Mouse (Mus musculus): ENCODE data around the gene Tcf7l1. TPM values are rescaled to one million over a fixed set of nuclear protein-coding genes. Genes with fewer than 3 reads are reported as not detected.

Tcf7l1 gene
- polyA plus RNA-seq, 1 experiment from 2014 or later = 31.5 TPM

GRCm38 (mm10) chr6:72684260-72684805, 104.7 kb downstream of the Tcf7l1 start:
- ATAC-seq (ENCODE audit: low FRiP score, low TSS enrichment) = no peak
- WGBS = 66% methylated on average over 4 of the region's 4 CpGs
- no peaks in the 10 kb centered on the region for H3K36me3 ChIP-seq (ENCODE audit: insufficient read depth, low read length)

GRCm38 (mm10) chr6:72682238-72682637, 106.8 kb downstream of the Tcf7l1 start:
- ATAC-seq (ENCODE audit: low FRiP score, low TSS enrichment) = no peak
- Histone ChIP-seq H3K27me3 (ENCODE audit: insufficient read depth, low read length) (no peaks in the 10 kb centered on the region), H3K27ac (ENCODE audit: low read length) (peak overlapping the region; percentile 57), H3K9me3 (ENCODE audit: low read length) (no peaks in the 10 kb centered on the region), H3K36me3 (ENCODE audit: insufficient read depth, low read length) (no peaks in the 10 kb centered on the region), H3K4me3 (ENCODE audit: low read length) (no peak overlapping the region), H3K4me2 (replicated peaks; ENCODE audit: low read depth, low read length) (no peak overlapping the region), H3K9ac (replicated peaks; ENCODE audit: low read length) (no peak overlapping the region), H3K4me1 (ENCODE audit: insufficient read depth, low read length) (peaks cover 73% of the 10 kb centered on the region)
- 6% methylated on average over 4 of the region's 4 CpGs for WGBS

More at GRCm38 (mm10) chr6:72684260-72684805, 104.7 kb downstream of the Tcf7l1 start:
- peak overlapping the region; percentile 59; the same call in 1 of the 2 replicates for H3K27ac ChIP-seq (ENCODE audit: low read length)
- H3K4me2 ChIP-seq (replicated peaks; ENCODE audit: low read depth, low read length) = no peak overlapping the region
- no peaks in the 10 kb centered on the region for H3K27me3 ChIP-seq (ENCODE audit: insufficient read depth, low read length)
- H3K9me3 ChIP-seq (ENCODE audit: low read length) = no peaks in the 10 kb centered on the region
- no peak overlapping the region for H3K9ac ChIP-seq (replicated peaks; ENCODE audit: low read length)
- peaks cover 52% of the 10 kb centered on the region for H3K4me1 ChIP-seq (ENCODE audit: insufficient read depth, low read length)
- H3K4me3 ChIP-seq (ENCODE audit: low read length) = no peak overlapping the region

GRCm38 (mm10) chr6:72680936-72681335, 108.1 kb downstream of the Tcf7l1 start:
- H3K27me3 ChIP-seq (ENCODE audit: insufficient read depth, low read length) = no peaks in the 10 kb centered on the region
- no peak for ATAC-seq (ENCODE audit: low FRiP score, low TSS enrichment)
- H3K4me3 ChIP-seq (ENCODE audit: low read length) = no peak overlapping the region
- H3K27ac ChIP-seq (ENCODE audit: low read length) = peak overlapping the region; percentile 66; the same call in 1 of the 2 replicates
- H3K36me3 ChIP-seq (ENCODE audit: insufficient read depth, low read length) = no peaks in the 10 kb centered on the region
- no peak overlapping the region for H3K9ac ChIP-seq (replicated peaks; ENCODE audit: low read length)
- WGBS = 39% methylated on average over 9 of the region's 9 CpGs
- H3K4me1 ChIP-seq (ENCODE audit: insufficient read depth, low read length) = peaks cover 84% of the 10 kb centered on the region
- no peaks in the 10 kb centered on the region for H3K9me3 ChIP-seq (ENCODE audit: low read length)
- no peak overlapping the region for H3K4me2 ChIP-seq (replicated peaks; ENCODE audit: low read depth, low read length)

GRCm38 (mm10) chr6:72678631-72679030, 110.4 kb downstream of the Tcf7l1 start:
- no peaks in the 10 kb centered on the region for H3K36me3 ChIP-seq (ENCODE audit: insufficient read depth, low read length)
- 0 out of 2 replicates have a peak overlapping the region, but pooled peaks have one; percentile 6 for H3K9ac ChIP-seq (replicated peaks; ENCODE audit: low read length)
- WGBS = 20% methylated on average over 9 of the region's 9 CpGs
- peak overlapping the region; percentile 96 for H3K27ac ChIP-seq (ENCODE audit: low read length)
- peak; percentile 21; the same call in 1 of the 2 replicates for ATAC-seq (ENCODE audit: low FRiP score, low TSS enrichment)
- peak overlapping the region; percentile 22 for H3K4me2 ChIP-seq (replicated peaks; ENCODE audit: low read depth, low read length)
- H3K9me3 ChIP-seq (ENCODE audit: low read length) = no peaks in the 10 kb centered on the region
- H3K4me1 ChIP-seq (ENCODE audit: insufficient read depth, low read length) = peaks cover 75% of the 10 kb centered on the region
- no peak overlapping the region for H3K4me3 ChIP-seq (ENCODE audit: low read length)
- H3K27me3 ChIP-seq (ENCODE audit: insufficient read depth, low read length) = no peaks in the 10 kb centered on the region

GRCm38 (mm10) chr6:72677510-72678220, 111.4 kb downstream of the Tcf7l1 start:
- 18% methylated on average over 11 of the region's 11 CpGs for WGBS
- ATAC-seq (ENCODE audit: low FRiP score, low TSS enrichment) = peak; percentile 62
- Histone ChIP-seq H3K36me3 (ENCODE audit: insufficient read depth, low read length) (no peaks in the 10 kb centered on the region), H3K9me3 (ENCODE audit: low read length) (no peaks in the 10 kb centered on the region), H3K27me3 (ENCODE audit: insufficient read depth, low read length) (no peaks in the 10 kb centered on the region), H3K27ac (ENCODE audit: low read length) (peak overlapping the region; percentile 96), H3K9ac (replicated peaks; ENCODE audit: low read length) (peak overlapping the region; percentile 61), H3K4me1 (ENCODE audit: insufficient read depth, low read length) (peaks cover 77% of the 10 kb centered on the region), H3K4me2 (replicated peaks; ENCODE audit: low read depth, low read length) (peak overlapping the region; percentile 50), H3K4me3 (ENCODE audit: low read length) (peak overlapping the region; percentile 34)

- no peaks in the 10 kb centered on the region for H3K9me3 ChIP-seq (ENCODE audit: low read length)
- peaks cover 73% of the 10 kb centered on the region for H3K4me1 ChIP-seq (ENCODE audit: insufficient read depth, low read length)
- WGBS = 12% methylated on average over 10 of the region's 10 CpGs
- H3K4me3 ChIP-seq (ENCODE audit: low read length) = peak overlapping the region; percentile 34
- H3K27me3 ChIP-seq (ENCODE audit: insufficient read depth, low read length) = no peaks in the 10 kb centered on the region
- peak; percentile 61; the same call in 1 of the 2 replicates for ATAC-seq (ENCODE audit: low FRiP score, low TSS enrichment)
- H3K27ac ChIP-seq (ENCODE audit: low read length) = peak overlapping the region; percentile 96
- H3K9ac ChIP-seq (replicated peaks; ENCODE audit: low read length) = peak overlapping the region; percentile 61
- peak overlapping the region; percentile 50 for H3K4me2 ChIP-seq (replicated peaks; ENCODE audit: low read depth, low read length)
- H3K36me3 ChIP-seq (ENCODE audit: insufficient read depth, low read length) = no peaks in the 10 kb centered on the region
Observed at GRCm38 (mm10) chr6:72677079-72677478, 112.0 kb downstream of the Tcf7l1 start.

- Histone ChIP-seq H3K27me3 (ENCODE audit: insufficient read depth, low read length) (no peaks in the 10 kb centered on the region), H3K27ac (ENCODE audit: low read length) (peak overlapping the region; percentile 96), H3K4me2 (replicated peaks; ENCODE audit: low read depth, low read length) (peak overlapping the region; percentile 50; the same call in 1 of the 2 replicates), H3K4me3 (ENCODE audit: low read length) (no peak overlapping the region), H3K4me1 (ENCODE audit: insufficient read depth, low read length) (peaks cover 66% of the 10 kb centered on the region), H3K36me3 (ENCODE audit: insufficient read depth, low read length) (no peaks in the 10 kb centered on the region), H3K9me3 (ENCODE audit: low read length) (no peaks in the 10 kb centered on the region), H3K9ac (replicated peaks; ENCODE audit: low read length) (peak overlapping the region; percentile 61)
- ATAC-seq (ENCODE audit: low FRiP score, low TSS enrichment) = no peak
- WGBS = 44% methylated on average over 2 of the region's 2 CpGs
Observed at GRCm38 (mm10) chr6:72676376-72676775, 112.7 kb downstream of the Tcf7l1 start.

GRCm38 (mm10) chr6:72673751-72674150, 115.3 kb downstream of the Tcf7l1 start:
- Histone ChIP-seq H3K27me3 (ENCODE audit: insufficient read depth, low read length) (no peaks in the 10 kb centered on the region), H3K4me3 (ENCODE audit: low read length) (no peak overlapping the region), H3K9ac (replicated peaks; ENCODE audit: low read length) (no peak overlapping the region), H3K4me2 (replicated peaks; ENCODE audit: low read depth, low read length) (no peak overlapping the region), H3K27ac (ENCODE audit: low read length) (peak overlapping the region; percentile 21), H3K9me3 (ENCODE audit: low read length) (no peaks in the 10 kb centered on the region), H3K36me3 (ENCODE audit: insufficient read depth, low read length) (no peaks in the 10 kb centered on the region), H3K4me1 (ENCODE audit: insufficient read depth, low read length) (peaks cover 48% of the 10 kb centered on the region)
- ATAC-seq (ENCODE audit: low FRiP score, low TSS enrichment) = no peak

GRCm38 (mm10) chr6:72671129-72671528, 117.9 kb downstream of the Tcf7l1 start:
- Histone ChIP-seq H3K27me3 (ENCODE audit: insufficient read depth, low read length) (no peaks in the 10 kb centered on the region), H3K9me3 (ENCODE audit: low read length) (no peaks in the 10 kb centered on the region), H3K9ac (replicated peaks; ENCODE audit: low read length) (no peak overlapping the region), H3K27ac (ENCODE audit: low read length) (no peak overlapping the region; the same call in 1 of the 2 replicates), H3K4me1 (ENCODE audit: insufficient read depth, low read length) (peaks cover 35% of the 10 kb centered on the region), H3K36me3 (ENCODE audit: insufficient read depth, low read length) (no peaks in the 10 kb centered on the region), H3K4me3 (ENCODE audit: low read length) (no peak overlapping the region), H3K4me2 (replicated peaks; ENCODE audit: low read depth, low read length) (no peak overlapping the region)
- WGBS = 64% methylated on average over 8 of the region's 8 CpGs
- no peak for ATAC-seq (ENCODE audit: low FRiP score, low TSS enrichment)

- Histone ChIP-seq H3K36me3 (ENCODE audit: insufficient read depth, low read length) (no peaks in the 10 kb centered on the region), H3K4me1 (ENCODE audit: insufficient read depth, low read length) (peaks cover 48% of the 10 kb centered on the region), H3K9ac (replicated peaks; ENCODE audit: low read length) (no peak overlapping the region), H3K27me3 (ENCODE audit: insufficient read depth, low read length) (no peaks in the 10 kb centered on the region), H3K4me3 (ENCODE audit: low read length) (no peak overlapping the region), H3K27ac (ENCODE audit: low read length) (no peak overlapping the region), H3K9me3 (ENCODE audit: low read length) (no peaks in the 10 kb centered on the region), H3K4me2 (replicated peaks; ENCODE audit: low read depth, low read length) (no peak overlapping the region)
- ATAC-seq (ENCODE audit: low FRiP score, low TSS enrichment) = no peak
- 60% methylated on average over 4 of the region's 4 CpGs for WGBS
Observed at GRCm38 (mm10) chr6:72667021-72667420, 122.0 kb downstream of the Tcf7l1 start.
